Mouse (Mus musculus): ENCODE results near the gene Med12l. TPM values are rescaled to one million over a fixed set of nuclear protein-coding genes. Genes with fewer than 3 reads are reported as not detected.

Med12l gene
- polyA plus RNA-seq, 1 experiment from 2014 or later, result 3.5 TPM

DNA sequence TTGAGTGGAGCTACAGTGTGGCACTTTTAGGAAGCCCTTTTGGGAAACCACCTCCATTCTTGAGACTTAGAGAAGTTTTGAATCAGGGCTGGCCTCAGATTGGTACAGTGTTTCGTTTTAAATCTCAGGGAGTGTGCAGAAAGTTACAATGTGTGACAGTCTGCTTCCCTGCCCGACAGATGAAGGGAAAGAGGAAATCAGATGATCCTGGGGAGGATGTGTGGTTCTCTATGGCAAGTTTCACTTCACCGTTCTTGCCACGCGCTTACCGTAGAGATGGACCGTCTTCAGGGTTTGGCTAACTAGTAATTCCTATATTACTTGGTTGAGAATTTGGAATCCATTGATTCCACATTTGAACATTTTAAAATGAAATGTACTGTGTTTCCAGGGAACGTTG, 206.2 kb downstream of the Med12l start:
- Histone ChIP-seq H3K27ac (ENCODE audit: low read depth, low read length) (no peak overlapping the region), H3K9ac (ENCODE audit: low read length) (no peak overlapping the region), H3K4me3 (ENCODE audit: low read depth, low read length) (no peak overlapping the region), H3K27me3 (ENCODE audit: control insufficient read depth, insufficient read depth, low read length) (no peaks in the 10 kb centered on the region), H3K36me3 (ENCODE audit: control insufficient read depth, insufficient read depth, low read length) (no peaks in the 10 kb centered on the region), H3K4me1 (ENCODE audit: control insufficient read depth, insufficient read depth, low read length) (no peaks in the 10 kb centered on the region), H3K4me2 (ENCODE audit: low read depth) (no peak overlapping the region), H3K9me3 (ENCODE audit: control insufficient read depth, low read length) (no peaks in the 10 kb centered on the region)
- ATAC-seq (ENCODE audit: insufficient read depth, low FRiP score, low TSS enrichment), result no peak
- DNase-seq (ENCODE audit: low spot score), result no peak
- WGBS, result 91% methylated on average over 8 of the region's 8 CpGs

DNA sequence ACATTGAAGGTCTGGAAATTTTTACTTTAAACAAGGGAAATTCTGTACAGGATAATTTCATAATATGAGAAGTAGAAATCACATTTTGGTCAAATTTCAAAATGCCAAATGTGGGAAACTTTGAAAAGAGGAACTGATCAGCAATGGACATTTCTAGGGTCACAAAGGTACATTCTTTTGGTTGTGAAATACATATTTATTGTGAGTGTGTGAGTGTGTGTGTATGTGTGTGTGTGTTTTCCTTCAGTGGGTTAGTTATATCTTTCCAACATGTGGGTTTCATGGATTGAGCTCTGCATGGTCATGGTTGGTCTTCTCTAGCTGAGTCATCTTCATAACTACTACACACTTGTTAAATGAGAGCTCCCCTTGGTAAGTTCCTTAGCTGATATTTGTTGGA, 206.8 kb downstream of the Med12l start:
- Histone ChIP-seq H3K9me3 (ENCODE audit: control insufficient read depth, low read length) (no peaks in the 10 kb centered on the region), H3K9ac (ENCODE audit: low read length) (no peak overlapping the region), H3K27me3 (ENCODE audit: control insufficient read depth, insufficient read depth, low read length) (no peaks in the 10 kb centered on the region), H3K4me2 (ENCODE audit: low read depth) (no peak overlapping the region), H3K27ac (ENCODE audit: low read depth, low read length) (no peak overlapping the region), H3K4me1 (ENCODE audit: control insufficient read depth, insufficient read depth, low read length) (no peaks in the 10 kb centered on the region), H3K4me3 (ENCODE audit: low read depth, low read length) (no peak overlapping the region), H3K36me3 (ENCODE audit: control insufficient read depth, insufficient read depth, low read length) (no peaks in the 10 kb centered on the region)
- ATAC-seq (ENCODE audit: insufficient read depth, low FRiP score, low TSS enrichment), result no peak
- DNase-seq (ENCODE audit: low spot score), result no peak

DNA sequence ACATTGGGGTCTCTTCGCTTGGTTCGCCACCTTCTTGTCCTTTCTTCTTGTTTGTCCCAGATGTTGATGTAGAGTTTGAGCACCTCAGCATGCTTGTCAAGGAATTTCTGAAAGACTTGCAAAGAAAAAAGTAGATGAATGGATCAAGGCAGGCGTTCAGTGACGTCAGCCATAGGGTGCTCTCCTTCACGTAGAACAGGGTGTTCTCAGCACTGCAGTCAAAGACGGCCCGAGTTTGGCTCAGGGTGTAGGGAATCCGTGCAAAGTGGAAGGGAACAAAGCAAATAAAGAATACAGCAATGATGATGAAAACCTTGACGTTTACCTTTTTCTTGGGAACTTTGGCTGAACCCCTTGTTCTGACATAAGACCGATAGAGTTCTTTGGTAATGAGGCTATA, 211.6 kb downstream of the Med12l start:
- Histone ChIP-seq H3K9me3 (ENCODE audit: control insufficient read depth, low read length) (no peaks in the 10 kb centered on the region), H3K4me1 (ENCODE audit: control insufficient read depth, insufficient read depth, low read length) (no peaks in the 10 kb centered on the region), H3K9ac (ENCODE audit: low read length) (no peak overlapping the region), H3K27me3 (ENCODE audit: control insufficient read depth, insufficient read depth, low read length) (no peaks in the 10 kb centered on the region), H3K27ac (ENCODE audit: low read depth, low read length) (no peak overlapping the region), H3K4me2 (ENCODE audit: low read depth) (no peak overlapping the region), H3K4me3 (ENCODE audit: low read depth, low read length) (no peak overlapping the region), H3K36me3 (ENCODE audit: control insufficient read depth, insufficient read depth, low read length) (no peaks in the 10 kb centered on the region)
- no peak for ATAC-seq (ENCODE audit: insufficient read depth, low FRiP score, low TSS enrichment)
- WGBS, result 94% methylated on average over 10 of the region's 10 CpGs
- no peak for DNase-seq (ENCODE audit: low spot score)

DNA sequence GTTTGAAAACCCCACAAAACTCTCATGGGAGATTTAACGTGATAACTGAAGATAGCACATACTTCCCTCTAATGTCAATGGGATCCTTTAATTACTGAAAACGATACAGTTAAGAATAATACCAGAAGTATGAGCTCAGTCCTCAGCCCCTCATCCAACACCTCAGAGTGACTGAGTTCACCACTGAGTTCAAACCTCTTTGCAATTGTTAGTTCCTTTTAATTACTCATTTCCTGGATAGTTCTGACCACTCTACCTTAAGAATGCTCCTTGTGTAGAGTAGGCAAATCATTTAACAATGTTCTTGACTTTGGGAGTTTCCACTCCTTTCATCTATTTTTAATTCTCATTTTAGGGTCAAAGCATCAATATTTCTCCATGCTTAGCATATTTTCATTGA, 213.7 kb downstream of the Med12l start:
- H3K36me3 ChIP-seq (ENCODE audit: control insufficient read depth, insufficient read depth, low read length), result no peaks in the 10 kb centered on the region
- no peak overlapping the region for H3K4me2 ChIP-seq (ENCODE audit: low read depth)
- H3K4me1 ChIP-seq (ENCODE audit: control insufficient read depth, insufficient read depth, low read length), result no peaks in the 10 kb centered on the region
- ATAC-seq (ENCODE audit: insufficient read depth, low FRiP score, low TSS enrichment) (no peak), DNase-seq (ENCODE audit: low spot score) (no peak)
- H3K27ac ChIP-seq (ENCODE audit: low read depth, low read length), result no peak overlapping the region
- H3K27me3 ChIP-seq (ENCODE audit: control insufficient read depth, insufficient read depth, low read length), result no peaks in the 10 kb centered on the region
- 88% methylated on average over 2 of the region's 2 CpGs for WGBS
- H3K9ac ChIP-seq (ENCODE audit: low read length), result no peak overlapping the region
- H3K4me3 ChIP-seq (ENCODE audit: low read depth, low read length), result no peak overlapping the region
- no peaks in the 10 kb centered on the region for H3K9me3 ChIP-seq (ENCODE audit: control insufficient read depth, low read length)

DNA sequence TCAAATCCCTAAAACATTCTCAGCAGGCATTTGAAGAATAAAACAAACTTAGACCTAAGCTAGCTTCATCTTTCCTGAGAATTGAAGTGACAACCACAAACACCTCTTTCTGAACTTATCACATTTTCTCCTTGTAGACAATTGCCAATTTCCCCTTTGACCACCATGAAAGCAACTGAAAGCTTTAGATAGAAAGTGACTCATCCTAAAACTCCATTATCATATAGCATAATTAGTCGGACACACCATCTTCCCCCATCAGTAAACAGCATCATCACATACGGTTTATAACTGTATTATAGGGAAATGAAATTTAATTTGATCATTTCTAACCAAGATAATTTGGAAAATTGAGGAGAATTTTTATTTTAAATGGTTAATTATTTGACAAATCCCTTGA, 216.7 kb downstream of the Med12l start:
- DNase-seq (ENCODE audit: low spot score), result no peak
- no peak for ATAC-seq (ENCODE audit: insufficient read depth, low FRiP score, low TSS enrichment)

DNA sequence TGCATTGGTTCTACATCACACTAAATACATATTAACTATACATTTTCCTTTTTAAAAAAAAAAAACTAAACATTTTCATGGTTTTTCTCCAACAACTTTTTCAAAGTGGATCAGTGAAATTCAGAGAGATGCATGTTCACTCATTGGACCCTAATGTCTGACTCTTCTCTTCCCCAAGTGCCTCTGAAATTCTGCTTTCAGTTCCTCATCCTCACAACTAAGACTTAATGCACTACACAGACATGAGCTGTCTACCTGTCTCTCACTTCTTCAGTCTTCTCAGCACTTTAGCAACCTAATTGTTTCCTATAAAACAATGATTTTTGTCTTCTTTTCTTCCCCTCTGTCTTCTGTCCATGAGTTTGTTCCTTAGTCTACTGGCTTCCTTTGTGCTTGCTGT, 219.8 kb downstream of the Med12l start:
- Histone ChIP-seq H3K4me2 (ENCODE audit: low read depth) (no peak overlapping the region), H3K4me1 (ENCODE audit: control insufficient read depth, insufficient read depth, low read length) (peaks cover 3% of the 10 kb centered on the region; the same call in 1 of the 2 replicates), H3K9me3 (ENCODE audit: control insufficient read depth, low read length) (no peaks in the 10 kb centered on the region), H3K27me3 (ENCODE audit: control insufficient read depth, insufficient read depth, low read length) (no peaks in the 10 kb centered on the region), H3K27ac (ENCODE audit: low read depth, low read length) (no peak overlapping the region), H3K4me3 (ENCODE audit: low read depth, low read length) (no peak overlapping the region), H3K36me3 (ENCODE audit: control insufficient read depth, insufficient read depth, low read length) (no peaks in the 10 kb centered on the region), H3K9ac (ENCODE audit: low read length) (no peak overlapping the region)
- ATAC-seq (ENCODE audit: insufficient read depth, low FRiP score, low TSS enrichment) (no peak), DNase-seq (ENCODE audit: low spot score) (no peak)

More for the DNA sequence above, 216.7 kb downstream of the Med12l start:
- Histone ChIP-seq H3K36me3 (ENCODE audit: control insufficient read depth, insufficient read depth, low read length) (no peaks in the 10 kb centered on the region), H3K4me3 (ENCODE audit: low read depth, low read length) (no peak overlapping the region), H3K4me2 (ENCODE audit: low read depth) (no peak overlapping the region), H3K27me3 (ENCODE audit: control insufficient read depth, insufficient read depth, low read length) (no peaks in the 10 kb centered on the region), H3K4me1 (ENCODE audit: control insufficient read depth, insufficient read depth, low read length) (no peaks in the 10 kb centered on the region), H3K27ac (ENCODE audit: low read depth, low read length) (no peak overlapping the region), H3K9ac (ENCODE audit: low read length) (no peak overlapping the region), H3K9me3 (ENCODE audit: control insufficient read depth, low read length) (no peaks in the 10 kb centered on the region)
- WGBS, result 88% methylated on average over 2 of the region's 2 CpGs

DNA sequence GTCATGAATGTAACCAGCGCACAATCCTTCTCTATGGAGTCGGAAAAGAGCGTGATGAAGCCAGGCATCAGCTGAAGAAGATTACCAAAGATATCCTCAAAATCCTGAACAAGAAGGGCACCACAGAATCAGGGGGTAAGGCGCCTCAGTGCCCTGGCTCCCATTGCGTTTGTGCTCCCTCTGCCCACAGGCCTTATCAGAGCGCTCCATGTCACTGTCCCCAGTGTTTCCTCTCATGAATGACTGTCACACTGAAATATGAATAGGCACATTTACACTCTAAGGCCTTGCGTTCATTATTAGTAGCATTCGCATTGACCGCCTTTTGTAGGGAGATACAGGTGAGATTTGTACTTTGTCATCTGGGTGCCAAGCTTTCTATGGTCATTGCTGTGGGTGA, 222.1 kb downstream of the Med12l start:
- DNase-seq (ENCODE audit: low spot score) (no peak), ATAC-seq (ENCODE audit: insufficient read depth, low FRiP score, low TSS enrichment) (no peak)
- WGBS, result 98% methylated on average over 9 of the region's 9 CpGs
- no peak overlapping the region for H3K4me3 ChIP-seq (ENCODE audit: low read depth, low read length)
- H3K9me3 ChIP-seq (ENCODE audit: control insufficient read depth, low read length), result no peaks in the 10 kb centered on the region
- H3K4me1 ChIP-seq (ENCODE audit: control insufficient read depth, insufficient read depth, low read length), result peaks cover 3% of the 10 kb centered on the region; the same call in 1 of the 2 replicates
- no peak overlapping the region for H3K9ac ChIP-seq (ENCODE audit: low read length)
- no peak overlapping the region for H3K4me2 ChIP-seq (ENCODE audit: low read depth)
- no peaks in the 10 kb centered on the region for H3K36me3 ChIP-seq (ENCODE audit: control insufficient read depth, insufficient read depth, low read length)
- H3K27me3 ChIP-seq (ENCODE audit: control insufficient read depth, insufficient read depth, low read length), result no peaks in the 10 kb centered on the region
- no peak overlapping the region for H3K27ac ChIP-seq (ENCODE audit: low read depth, low read length)

DNA sequence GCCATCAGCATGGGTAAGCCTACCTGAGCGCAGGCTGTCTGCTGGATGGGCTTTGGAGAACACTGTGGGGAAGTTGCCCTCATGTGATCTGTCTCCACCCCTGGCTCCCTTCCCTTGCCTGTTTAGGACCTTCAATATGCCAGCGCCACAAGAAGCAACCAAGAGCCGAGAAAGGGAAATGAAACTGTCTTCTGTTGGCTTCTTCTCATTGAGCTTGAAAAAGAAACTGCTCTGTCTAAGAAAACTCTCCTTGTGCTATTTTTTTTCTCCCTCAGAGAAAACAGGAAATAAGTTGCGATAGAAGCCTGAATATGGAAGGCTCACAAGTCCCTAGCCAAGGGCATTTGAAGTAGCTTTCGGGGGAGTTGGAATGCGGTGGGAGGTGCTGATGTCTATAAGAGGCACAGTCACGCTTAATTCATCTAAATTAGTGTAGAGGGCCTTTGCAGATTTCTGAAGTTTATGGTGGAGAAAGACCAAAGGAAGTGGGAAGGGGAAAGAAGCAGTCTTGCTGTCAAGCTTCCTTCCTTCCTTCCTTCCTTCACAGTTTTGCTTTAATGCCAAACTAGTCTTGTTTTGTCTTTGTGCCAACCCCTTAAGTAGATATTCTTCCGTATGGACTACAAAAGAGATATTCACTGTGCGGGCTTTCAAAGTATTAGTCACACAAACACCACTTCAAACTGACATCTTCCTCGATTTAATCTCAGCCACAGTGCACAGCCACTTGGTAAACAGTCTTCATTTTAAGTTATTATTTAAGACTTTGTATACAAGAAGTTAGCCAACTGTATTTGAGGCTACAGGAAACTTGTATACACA, 223.3 kb downstream of the Med12l start:
- Histone ChIP-seq H3K4me2 (ENCODE audit: low read depth) (no peak overlapping the region), H3K27me3 (ENCODE audit: control insufficient read depth, insufficient read depth, low read length) (no peaks in the 10 kb centered on the region), H3K9ac (ENCODE audit: low read length) (no peak overlapping the region), H3K9me3 (ENCODE audit: control insufficient read depth, low read length) (no peaks in the 10 kb centered on the region), H3K36me3 (ENCODE audit: control insufficient read depth, insufficient read depth, low read length) (no peaks in the 10 kb centered on the region), H3K27ac (ENCODE audit: low read depth, low read length) (no peak overlapping the region), H3K4me1 (ENCODE audit: control insufficient read depth, insufficient read depth, low read length) (peaks cover 3% of the 10 kb centered on the region; the same call in 1 of the 2 replicates), H3K4me3 (ENCODE audit: low read depth, low read length) (no peak overlapping the region)
- 59% methylated on average over 10 of the region's 10 CpGs for WGBS
- ATAC-seq (ENCODE audit: insufficient read depth, low FRiP score, low TSS enrichment) (no peak), DNase-seq (ENCODE audit: low spot score) (peak; percentile 15)

DNA sequence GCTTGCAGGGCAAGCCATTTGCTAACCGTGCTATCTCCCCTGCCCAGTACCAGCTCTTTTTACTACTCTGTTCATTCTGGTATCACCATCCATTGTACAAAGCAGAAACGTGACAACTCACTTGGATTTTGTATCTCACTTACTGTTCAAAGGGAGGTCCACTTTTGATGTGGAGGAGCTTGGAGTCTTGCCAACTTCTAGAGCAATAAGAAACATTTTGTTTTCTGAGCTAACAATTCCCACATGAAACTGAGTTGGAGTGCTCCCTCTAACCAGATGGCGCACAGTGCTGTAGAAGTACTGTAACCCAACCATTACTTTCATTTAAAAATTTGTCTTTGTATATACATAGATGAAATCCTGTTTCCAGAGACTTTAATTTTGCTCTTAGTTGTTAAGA, 225.3 kb downstream of the Med12l start:
- no peak for ATAC-seq (ENCODE audit: insufficient read depth, low FRiP score, low TSS enrichment)
- peaks cover 3% of the 10 kb centered on the region; the same call in 1 of the 2 replicates for H3K4me1 ChIP-seq (ENCODE audit: control insufficient read depth, insufficient read depth, low read length)
- H3K27me3 ChIP-seq (ENCODE audit: control insufficient read depth, insufficient read depth, low read length), result no peaks in the 10 kb centered on the region
- H3K4me3 ChIP-seq (ENCODE audit: low read depth, low read length), result no peak overlapping the region
- no peaks in the 10 kb centered on the region for H3K36me3 ChIP-seq (ENCODE audit: control insufficient read depth, insufficient read depth, low read length)
- H3K9me3 ChIP-seq (ENCODE audit: control insufficient read depth, low read length), result no peaks in the 10 kb centered on the region
- H3K4me2 ChIP-seq (ENCODE audit: low read depth), result no peak overlapping the region
- no peak for DNase-seq (ENCODE audit: low spot score)
- H3K27ac ChIP-seq (ENCODE audit: low read depth, low read length), result no peak overlapping the region
- no peak overlapping the region for H3K9ac ChIP-seq (ENCODE audit: low read length)
- 84% methylated on average over 3 of the region's 3 CpGs for WGBS
